Mouse (Mus musculus): ENCODE measurements around the gene Maml2. TPM values are rescaled to one million over a fixed set of nuclear protein-coding genes. Genes with fewer than 3 reads are reported as not detected.

The Maml2 gene
- polyA plus RNA-seq, 1 experiment from 2014 or later = 9.9 TPM

DNA sequence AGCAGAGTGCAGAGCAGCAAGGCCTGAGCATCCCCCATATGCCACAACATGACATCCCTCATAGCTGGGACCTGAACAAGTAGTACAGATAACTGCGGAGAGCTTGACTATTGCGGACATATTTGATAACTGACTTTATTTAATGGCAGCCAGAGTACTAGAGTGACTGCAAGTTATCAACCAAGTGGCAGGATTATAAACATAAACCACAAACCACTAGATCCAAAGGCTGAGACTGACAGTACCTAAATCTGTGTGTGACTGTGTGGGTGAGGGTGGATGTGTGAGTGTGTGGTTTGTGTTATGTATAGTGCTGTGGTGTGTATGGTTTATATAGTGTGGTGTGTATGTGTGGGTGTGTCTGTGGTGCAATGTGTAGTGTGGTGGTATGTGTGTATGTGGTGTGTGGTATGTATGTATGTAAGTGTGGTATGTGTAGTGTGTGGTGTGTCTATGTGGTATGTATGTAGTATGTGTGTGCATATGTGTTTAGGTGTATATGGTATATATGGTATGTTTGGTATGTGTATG is 220.7 kb downstream of the Maml2 start:
- WGBS = 97% methylated on average over 2 of the region's 2 CpGs
- Histone ChIP-seq H3K4me3 (ENCODE audit: low read depth, low read length) (no peak overlapping the region), H3K36me3 (ENCODE audit: control insufficient read depth, insufficient read depth, low read length) (no peaks in the 10 kb centered on the region), H3K27me3 (ENCODE audit: control insufficient read depth, insufficient read depth, low read depth, low read length) (no peaks in the 10 kb centered on the region), H3K9ac (ENCODE audit: low read depth, low read length) (no peak overlapping the region), H3K4me2 (ENCODE audit: low read length) (no peak overlapping the region), H3K4me1 (ENCODE audit: control insufficient read depth, insufficient read depth, low read length) (no peaks in the 10 kb centered on the region), H3K27ac (ENCODE audit: low read length) (no peak overlapping the region), H3K9me3 (replicated peaks; ENCODE audit: control insufficient read depth, low read length, poor library complexity, severe bottlenecking) (no peaks in the 10 kb centered on the region)
- no peak for ATAC-seq

DNA sequence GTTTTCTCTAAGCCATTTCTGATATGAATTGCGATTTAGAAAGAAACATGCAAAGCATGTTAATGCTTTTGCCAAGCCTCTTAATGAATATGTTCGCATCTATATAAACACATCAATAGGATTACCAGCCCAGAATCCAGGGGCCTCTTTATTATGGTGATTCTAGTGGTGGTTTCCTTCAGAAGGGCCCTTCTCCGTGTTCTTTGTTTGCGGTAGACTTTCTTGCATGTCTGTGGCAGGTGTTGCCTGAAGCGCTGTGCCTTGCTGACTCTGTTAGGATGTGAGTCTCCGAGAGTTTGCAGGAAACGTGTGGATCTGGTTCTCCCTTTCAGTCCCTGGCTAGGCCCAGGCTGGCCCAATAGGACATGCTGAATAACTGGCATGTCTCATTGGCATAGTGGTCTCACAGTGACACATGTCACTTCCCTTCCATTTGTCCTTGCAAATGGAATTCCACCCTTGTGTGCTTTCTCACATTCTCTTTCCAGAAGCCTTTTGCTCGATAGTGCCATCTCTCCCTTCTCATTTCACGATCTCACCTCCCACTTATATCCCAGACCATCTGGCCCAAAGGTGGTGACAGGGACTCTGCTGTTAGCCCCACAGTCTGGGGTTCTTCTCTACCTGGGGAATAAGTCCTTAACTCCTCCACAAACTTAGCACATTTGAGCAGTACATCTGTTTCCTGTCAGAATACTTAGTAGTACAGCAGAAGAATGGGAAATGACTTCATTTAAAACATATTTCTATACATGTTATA is 224.5 kb downstream of the Maml2 start:
- no peak for ATAC-seq
- H3K4me3 ChIP-seq (ENCODE audit: low read depth, low read length) = no peak overlapping the region
- H3K4me1 ChIP-seq (ENCODE audit: control insufficient read depth, insufficient read depth, low read length) = no peaks in the 10 kb centered on the region
- no peak overlapping the region for H3K27ac ChIP-seq (ENCODE audit: low read length)
- no peaks in the 10 kb centered on the region for H3K36me3 ChIP-seq (ENCODE audit: control insufficient read depth, insufficient read depth, low read length)
- no peaks in the 10 kb centered on the region for H3K9me3 ChIP-seq (replicated peaks; ENCODE audit: control insufficient read depth, low read length, poor library complexity, severe bottlenecking)
- H3K27me3 ChIP-seq (ENCODE audit: control insufficient read depth, insufficient read depth, low read depth, low read length) = no peaks in the 10 kb centered on the region
- H3K9ac ChIP-seq (ENCODE audit: low read depth, low read length) = no peak overlapping the region
- WGBS = 44% methylated on average over 9 of the region's 9 CpGs
- H3K4me2 ChIP-seq (ENCODE audit: low read length) = no peak overlapping the region

GRCm38 (mm10) chr9:13523046-13523445 is 225.3 kb downstream of the Maml2 start:
- Histone ChIP-seq H3K4me2 (ENCODE audit: low read length) (no peak overlapping the region), H3K9ac (ENCODE audit: low read depth, low read length) (no peak overlapping the region), H3K4me1 (ENCODE audit: control insufficient read depth, insufficient read depth, low read length) (no peaks in the 10 kb centered on the region), H3K27me3 (ENCODE audit: control insufficient read depth, insufficient read depth, low read depth, low read length) (no peaks in the 10 kb centered on the region), H3K9me3 (replicated peaks; ENCODE audit: control insufficient read depth, low read length, poor library complexity, severe bottlenecking) (no peaks in the 10 kb centered on the region), H3K4me3 (ENCODE audit: low read depth, low read length) (no peak overlapping the region), H3K27ac (ENCODE audit: low read length) (no peak overlapping the region), H3K36me3 (ENCODE audit: control insufficient read depth, insufficient read depth, low read length) (no peaks in the 10 kb centered on the region)
- WGBS = 94% methylated on average over 3 of the region's 3 CpGs
- ATAC-seq = no peak

DNA sequence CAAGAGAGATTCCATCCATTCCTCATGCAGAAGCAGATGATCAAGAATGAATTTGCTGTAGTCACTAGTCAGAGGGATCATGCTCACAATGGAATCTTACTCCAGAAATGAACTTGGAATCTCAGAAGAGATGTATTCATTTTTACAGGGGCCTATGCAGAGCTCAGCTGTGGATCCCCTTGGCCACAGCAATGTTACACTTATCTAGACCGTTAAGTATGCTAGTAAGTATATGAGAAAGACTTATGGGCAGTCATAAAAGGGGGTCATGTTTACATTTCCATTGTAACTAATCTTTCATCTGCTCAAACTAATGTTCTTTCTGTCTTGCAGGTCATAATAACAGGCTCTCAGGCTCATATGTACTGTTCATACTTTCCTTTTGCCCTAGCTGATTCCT is 227.3 kb downstream of the Maml2 start:
- Histone ChIP-seq H3K4me1 (ENCODE audit: control insufficient read depth, insufficient read depth, low read length) (peaks cover 2% of the 10 kb centered on the region; the same call in 1 of the 2 replicates), H3K27ac (ENCODE audit: low read length) (no peak overlapping the region), H3K4me3 (ENCODE audit: low read depth, low read length) (no peak overlapping the region), H3K27me3 (ENCODE audit: control insufficient read depth, insufficient read depth, low read depth, low read length) (no peaks in the 10 kb centered on the region), H3K4me2 (ENCODE audit: low read length) (no peak overlapping the region), H3K36me3 (ENCODE audit: control insufficient read depth, insufficient read depth, low read length) (no peaks in the 10 kb centered on the region), H3K9ac (ENCODE audit: low read depth, low read length) (no peak overlapping the region), H3K9me3 (replicated peaks; ENCODE audit: control insufficient read depth, low read length, poor library complexity, severe bottlenecking) (no peaks in the 10 kb centered on the region)
- WGBS = 91% methylated on average over 1 of the region's 1 CpGs
- ATAC-seq = no peak

GRCm38 (mm10) chr9:13525561-13526255 is 228.0 kb downstream of the Maml2 start:
- Histone ChIP-seq H3K4me1 (ENCODE audit: control insufficient read depth, insufficient read depth, low read length) (peaks cover 2% of the 10 kb centered on the region; the same call in 1 of the 2 replicates), H3K4me2 (ENCODE audit: low read length) (no peak overlapping the region), H3K9me3 (replicated peaks; ENCODE audit: control insufficient read depth, low read length, poor library complexity, severe bottlenecking) (no peaks in the 10 kb centered on the region), H3K4me3 (ENCODE audit: low read depth, low read length) (no peak overlapping the region), H3K27ac (ENCODE audit: low read length) (no peak overlapping the region), H3K9ac (ENCODE audit: low read depth, low read length) (no peak overlapping the region), H3K36me3 (ENCODE audit: control insufficient read depth, insufficient read depth, low read length) (no peaks in the 10 kb centered on the region), H3K27me3 (ENCODE audit: control insufficient read depth, insufficient read depth, low read depth, low read length) (no peaks in the 10 kb centered on the region)
- WGBS = 43% methylated on average over 5 of the region's 5 CpGs
- ATAC-seq = no peak

GRCm38 (mm10) chr9:13530575-13530974 is 232.8 kb downstream of the Maml2 start:
- 89% methylated on average over 4 of the region's 4 CpGs for WGBS
- peaks cover 17% of the 10 kb centered on the region for H3K4me1 ChIP-seq (ENCODE audit: control insufficient read depth, insufficient read depth, low read length)
- no peaks in the 10 kb centered on the region for H3K27me3 ChIP-seq (ENCODE audit: control insufficient read depth, insufficient read depth, low read depth, low read length)
- no peak overlapping the region for H3K4me2 ChIP-seq (ENCODE audit: low read length)
- ATAC-seq = no peak
- no peak overlapping the region for H3K4me3 ChIP-seq (ENCODE audit: low read depth, low read length)
- H3K36me3 ChIP-seq (ENCODE audit: control insufficient read depth, insufficient read depth, low read length) = no peaks in the 10 kb centered on the region
- H3K9ac ChIP-seq (ENCODE audit: low read depth, low read length) = no peak overlapping the region
- H3K27ac ChIP-seq (ENCODE audit: low read length) = no peak overlapping the region
- H3K9me3 ChIP-seq (replicated peaks; ENCODE audit: control insufficient read depth, low read length, poor library complexity, severe bottlenecking) = no peaks in the 10 kb centered on the region

DNA sequence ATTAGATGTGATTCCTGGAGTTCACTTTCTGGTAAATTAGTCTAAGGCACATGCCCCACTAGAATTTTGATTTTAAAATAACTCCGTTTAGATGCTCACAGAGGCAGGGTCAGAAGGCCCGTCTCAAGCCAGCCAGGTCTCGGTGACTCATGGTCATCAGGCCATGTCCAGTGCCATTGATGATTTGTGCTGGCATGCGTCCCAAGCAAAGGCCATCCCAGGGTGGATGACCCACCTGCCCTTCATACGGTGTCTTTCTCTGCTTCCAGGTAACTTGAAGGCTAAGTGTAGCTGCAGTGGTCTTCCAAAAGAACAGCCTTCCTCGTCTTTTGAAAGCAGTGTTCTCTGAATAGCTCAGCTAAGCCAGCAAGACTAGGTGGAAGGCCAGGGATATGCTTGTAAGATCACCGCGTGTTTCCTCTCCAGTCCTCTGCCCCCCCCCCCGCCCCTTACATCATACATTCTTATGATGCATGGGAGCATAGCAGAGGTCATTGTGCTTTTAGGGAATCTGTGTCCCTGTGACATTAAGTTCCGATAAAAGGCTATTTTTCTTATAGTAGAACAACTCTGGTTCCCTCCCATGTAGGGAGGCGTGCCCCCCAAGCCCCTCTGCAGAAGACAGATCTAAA is 235.4 kb downstream of the Maml2 start:
- Histone ChIP-seq H3K4me2 (ENCODE audit: low read length) (no peak overlapping the region), H3K27me3 (ENCODE audit: control insufficient read depth, insufficient read depth, low read depth, low read length) (no peaks in the 10 kb centered on the region), H3K9ac (ENCODE audit: low read depth, low read length) (no peak overlapping the region), H3K36me3 (ENCODE audit: control insufficient read depth, insufficient read depth, low read length) (no peaks in the 10 kb centered on the region), H3K27ac (ENCODE audit: low read length) (0 out of 2 replicates have a peak overlapping the region, but pooled peaks have one; percentile 25), H3K4me3 (ENCODE audit: low read depth, low read length) (no peak overlapping the region), H3K9me3 (replicated peaks; ENCODE audit: control insufficient read depth, low read length, poor library complexity, severe bottlenecking) (no peaks in the 10 kb centered on the region), H3K4me1 (ENCODE audit: control insufficient read depth, insufficient read depth, low read length) (peaks cover 21% of the 10 kb centered on the region)
- no peak for ATAC-seq
- 72% methylated on average over 11 of the region's 11 CpGs for WGBS

- no peaks in the 10 kb centered on the region for H3K36me3 ChIP-seq (ENCODE audit: control insufficient read depth, insufficient read depth, low read length)
- peaks cover 19% of the 10 kb centered on the region for H3K4me1 ChIP-seq (ENCODE audit: control insufficient read depth, insufficient read depth, low read length)
- no peak overlapping the region for H3K27ac ChIP-seq (ENCODE audit: low read length)
- H3K9me3 ChIP-seq (replicated peaks; ENCODE audit: control insufficient read depth, low read length, poor library complexity, severe bottlenecking) = no peaks in the 10 kb centered on the region
- H3K4me3 ChIP-seq (ENCODE audit: low read depth, low read length) = no peak overlapping the region
- peak; percentile 55; the same call in 1 of the 2 replicates for ATAC-seq
- H3K4me2 ChIP-seq (ENCODE audit: low read length) = peak overlapping the region; percentile 9; the same call in 1 of the 2 replicates
- WGBS = 18% methylated on average over 5 of the region's 5 CpGs
- H3K9ac ChIP-seq (ENCODE audit: low read depth, low read length) = no peak overlapping the region
- no peaks in the 10 kb centered on the region for H3K27me3 ChIP-seq (ENCODE audit: control insufficient read depth, insufficient read depth, low read depth, low read length)
Observed at GRCm38 (mm10) chr9:13535803-13536202, 238.0 kb downstream of the Maml2 start.

Data from midbrain, embryonic 16.5 days (tissue).